Mouse (Mus musculus): ENCODE measurements around the gene Slc2a8.

- TF ChIP-seq POLR2A (IDR thresholded peaks at IDR 0.05; ENCODE audit: low read depth, low read length) (no peak), CTCF (conservative IDR thresholded peaks at IDR 0.05; ENCODE audit: insufficient read depth, insufficient read length, low read depth, low read length) (no peak)
These were observed 17.0 kb downstream of the Slc2a8 start for GRCm38 (mm10) chr2:32964659-32965457.

Measured in kidney, adult 2 months (tissue).